In the genomic region with DNA sequence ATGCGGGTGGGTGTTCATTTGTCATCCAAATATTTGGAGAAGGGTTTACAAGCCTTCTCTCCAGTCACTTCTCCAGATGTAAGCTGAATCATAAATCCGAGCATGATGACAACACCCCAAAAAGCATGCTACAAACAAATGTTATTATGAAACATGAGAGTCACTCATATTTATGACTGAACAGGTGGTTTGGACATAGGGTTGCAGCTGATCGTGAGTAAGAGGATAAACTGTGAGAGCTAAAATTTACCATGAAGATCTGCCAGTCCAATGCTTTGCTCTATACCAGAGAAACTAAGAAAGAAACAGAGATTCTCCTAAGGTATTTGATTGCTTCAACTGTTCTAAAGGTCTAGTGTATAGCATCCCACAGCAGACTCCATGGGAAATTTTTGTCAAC, we compare ENCODE assay signal across 26 mouse cellular contexts. TPM values are rescaled to one million over a fixed set of nuclear protein-coding genes. Genes with fewer than 3 reads are reported as not detected.
DNase-seq lines count a peak whose midpoint lies in the region; TF ChIP-seq lines count a peak whose summit lies in the region.
"Had no signal": no experiment of that assay in that cellular context is flagged by ENCODE, and none has a peak within 500 bp of the region (broad histone marks: within the 10 kb centered on the region; RNA-seq: fewer than 3 reads in every experiment).

No protein-coding gene starts in this region.

- H3K79me3 ChIP-seq in C2C12 (ENCODE audit: low read depth), result no peaks in the 10 kb centered on the region

- H3K27ac ChIP-seq in layer of hippocampus, adult 2 months, result peak overlapping the region; percentile 44; the same call in 1 of the 2 replicates
- H3K27ac ChIP-seq: embryonic facial prominence, embryonic 13.5 days; embryonic facial prominence, embryonic 15.5 days; forebrain, embryonic 10.5 days; forebrain, embryonic 12.5 days had no signal

- H3K79me2 ChIP-seq in C2C12 (ENCODE audit: control insufficient read depth, insufficient read depth), result no peaks in the 10 kb centered on the region

- no peaks in the 10 kb centered on the region for H3K36me3 ChIP-seq in C2C12 (ENCODE audit: control insufficient read depth, insufficient read depth)
- H3K36me3 ChIP-seq: embryonic facial prominence, embryonic 13.5 days; embryonic facial prominence, embryonic 15.5 days; forebrain, embryonic 10.5 days; forebrain, embryonic 12.5 days; G1E had no signal

- no peak overlapping the region for H3K4me3 ChIP-seq in layer of hippocampus, adult 2 months
- no peak overlapping the region for H3K4me3 ChIP-seq in C2C12 (ENCODE audit: insufficient read depth, poor library complexity, severe bottlenecking)
- H3K4me3 ChIP-seq: embryonic facial prominence, embryonic 13.5 days; embryonic facial prominence, embryonic 15.5 days; erythroblast, embryonic 14.5 days; forebrain, embryonic 10.5 days; forebrain, embryonic 12.5 days had no signal

- H3ac ChIP-seq in C2C12 (ENCODE audit: control insufficient read depth, insufficient read length, low read depth), result no peak overlapping the region

- H3K27me3 ChIP-seq in C2C12 (ENCODE audit: control insufficient read depth, insufficient read depth, insufficient read length), result no peaks in the 10 kb centered on the region
- H3K27me3 ChIP-seq: CH12.LX; embryonic facial prominence, embryonic 13.5 days; embryonic facial prominence, embryonic 15.5 days; forebrain, embryonic 12.5 days had no signal

- no peak for TF ChIP-seq CTCF in layer of hippocampus, adult 2 months (conservative IDR thresholded peaks at IDR 0.05)
- TF ChIP-seq CTCF in C2C12 (IDR thresholded peaks at IDR 0.05; ENCODE audit: control insufficient read depth, insufficient read depth, insufficient read length), result no peak

- no peak for DNase-seq in layer of hippocampus, adult 2 months (ENCODE audit: low spot score in 2 of 2)
- DNase-seq in layer of hippocampus, adult 8-10 months (ENCODE audit: low spot score in 2 of 2), result no peak
- peak; percentile 59 for DNase-seq in brain, adult 2 months (ENCODE audit: low read depth, low spot score)
- DNase-seq in spleen, postnatal 14 days (ENCODE audit: low spot score in 2 of 2), result no peak
- no peak for DNase-seq in spleen, postnatal 4 days (ENCODE audit: low spot score in 2 of 2)
- DNase-seq: adrenal gland, adult 8-10 months; adrenal gland, postnatal 14 days; adrenal gland, postnatal 36 days; cerebellum, adult 11 months; cerebellum, adult 18-20 months; cerebellum, adult 8-10 months; cerebellum, adult 9-11 months; cerebellum, postnatal 14 days; cerebellum, postnatal 36 days; embryo, embryonic 11 days had no signal

TF ChIP-seq in C2C12, 6 proteins besides CTCF, POLR2A, EP300 and RAD21:
- TF ChIP-seq MYOD1 (IDR thresholded peaks at IDR 0.05; ENCODE audit: control insufficient read depth, insufficient read length, low read depth) (peak; percentile 14), MAX (IDR thresholded peaks at IDR 0.05) (no peak)

RNA-seq across cellular contexts. Expression of a gene that starts 56.0 kb away (rescaled TPM):
- total RNA-seq in layer of hippocampus, adult 2 months (2021), result 100 to 1,000 TPM; 141 to 148 TPM
- 100 to 1,000 TPM; 152 to 164 (median 156) TPM for total RNA-seq in layer of hippocampus, adult 8-10 months (2022)
- polyA plus RNA-seq in C2C12 (2012; fragmentation: generic; extraction: Trizol), result not detected
- total RNA-seq: CH12.LX; common myeloid progenitor, adult 5-6 weeks had no signal
- polyA plus RNA-seq: CD4-positive, CD25-positive, alpha-beta regulatory T cell, adult 4 months; erythroblast, embryonic 14.5 days; G1E; Patski had no signal
